In genomic region chr6:14838910-14839309, GRCm38 (mm10) we compare ENCODE assay signal across 9 mouse cellular contexts.
A peak's percentile ranks its signal among the peaks of the same experiment; 100 is the strongest.
DNase-seq lines count a peak whose midpoint lies in the region; ATAC-seq and TF ChIP-seq lines count a peak whose summit lies in the region.
"Had no signal": no experiment of that assay in that cellular context is flagged by ENCODE, and none has a peak within 500 bp of the region (broad histone marks: within the 10 kb centered on the region; RNA-seq: fewer than 3 reads in every experiment).

No protein-coding gene starts in this region.

- peak; percentile 66 for DNase-seq in kidney, postnatal 0 days (ENCODE audit: low spot score)
- DNase-seq in kidney, postnatal 4 days, result no peak
- DNase-seq in thymus, postnatal 0 days (ENCODE audit: low spot score), result peak; percentile 8
- no peak for DNase-seq in thymus, adult 18-20 months
- peak; percentile 53 for DNase-seq in embryo, embryonic 10 days (ENCODE audit: low spot score)
- DNase-seq in telencephalon, adult 2 months (ENCODE audit: low read depth, low spot score), result peak; percentile 16
- DNase-seq in urinary bladder, adult 18-20 months (ENCODE audit: low spot score in 2 of 2), result no peak
- no peak for DNase-seq in adrenal gland, postnatal 14 days

- H3K4me2 ChIP-seq in kidney, postnatal 0 days (ENCODE audit: low read length), result no peak overlapping the region

- H3K4me1 ChIP-seq in kidney, postnatal 0 days (replicated peaks; ENCODE audit: insufficient read depth, low read length), result no peaks in the 10 kb centered on the region

- WGBS in kidney, postnatal 0 days, result 9% methylated on average over 2 of the region's 2 CpGs

- no peaks in the 10 kb centered on the region for H3K27me3 ChIP-seq in kidney, postnatal 0 days (ENCODE audit: insufficient read depth, low read length)

- no peak overlapping the region for H3K9ac ChIP-seq in kidney, postnatal 0 days (ENCODE audit: low read depth, low read length)

- H3K9me3 ChIP-seq in kidney, postnatal 0 days (replicated peaks; ENCODE audit: low read length), result no peaks in the 10 kb centered on the region

- TF ChIP-seq CTCF in kidney, postnatal 0 days (IDR thresholded peaks at IDR 0.05; ENCODE audit: low read depth), result peak; percentile 65

- H3K36me3 ChIP-seq in kidney, postnatal 0 days (ENCODE audit: insufficient read depth, low read length), result no peaks in the 10 kb centered on the region

- H3K27ac ChIP-seq in kidney, postnatal 0 days, result no peak overlapping the region

- ATAC-seq in kidney, postnatal 0 days (replicated peaks; ENCODE audit: low FRiP score, low read depth), result no peak

- H3K4me3 ChIP-seq in kidney, postnatal 0 days (replicated peaks; ENCODE audit: low read depth, low read length), result no peak overlapping the region
- H3K4me3 ChIP-seq: myocyte had no signal

Comparison
In these comparisons a context has a peak if more than half of its experiments do, and no peak if none do; other contexts are left out.
1. DNase-seq: peak in kidney, postnatal 0 days (single experiment), thymus, postnatal 0 days (single experiment), embryo, embryonic 10 days (single experiment) and telencephalon, adult 2 months (single experiment); none in kidney, postnatal 4 days (0 of 2), thymus, adult 18-20 months (0 of 2), urinary bladder, adult 18-20 months (0 of 2) and adrenal gland, postnatal 14 days (single experiment).